Mouse (Mus musculus): ENCODE data around the gene Creg1. TPM values are rescaled to one million over a fixed set of nuclear protein-coding genes. Genes with fewer than 3 reads are reported as not detected.
A peak's percentile ranks its signal among the peaks of the same experiment; 100 is the strongest.

Gene Creg1
- polyA plus RNA-seq, 1 experiment from 2014 or later, result 334 TPM

GRCm38 (mm10) chr1:165768894-165769512 is 5.5 kb downstream of the Creg1 start:
- Histone ChIP-seq H3K4me2 (peak overlapping the region; percentile 87), H3K27me3 (no peaks in the 10 kb centered on the region), H3K4me3 (replicated peaks) (peak overlapping the region; percentile 88), H3K9me3 (replicated peaks) (no peaks in the 10 kb centered on the region), H3K36me3 (replicated peaks) (peaks cover 57% of the 10 kb centered on the region), H3K4me1 (replicated peaks) (peaks cover 85% of the 10 kb centered on the region), H3K9ac (peak overlapping the region; percentile 52), H3K27ac (replicated peaks) (peak overlapping the region; percentile 98)
- WGBS (ENCODE audit: insufficient replicate concordance), result 17% methylated on average over 9 of the region's 9 CpGs
- peak; percentile 41 for ATAC-seq (ENCODE audit: insufficient read depth)

- Histone ChIP-seq H3K4me1 (replicated peaks) (peaks cover 77% of the 10 kb centered on the region), H3K4me3 (replicated peaks) (peak overlapping the region; percentile 88), H3K36me3 (replicated peaks) (peaks cover 64% of the 10 kb centered on the region), H3K9me3 (replicated peaks) (no peaks in the 10 kb centered on the region), H3K4me2 (peak overlapping the region; percentile 87), H3K27ac (replicated peaks) (peak overlapping the region; percentile 98), H3K27me3 (no peaks in the 10 kb centered on the region), H3K9ac (peak overlapping the region; percentile 45; the same call in 1 of the 2 replicates)
- ATAC-seq (ENCODE audit: insufficient read depth), result no peak
- 37% methylated on average over 10 of the region's 10 CpGs for WGBS (ENCODE audit: insufficient replicate concordance)
Measured at GRCm38 (mm10) chr1:165770181-165770759, 6.7 kb downstream of the Creg1 start.

- ATAC-seq (ENCODE audit: insufficient read depth), result peak; percentile 74
- peak overlapping the region; percentile 88 for H3K4me3 ChIP-seq (replicated peaks)
- 0 out of 2 replicates have a peak, but pooled peaks cover under 1% of the 10 kb centered on the region for H3K27me3 ChIP-seq
- H3K9ac ChIP-seq, result no peak overlapping the region
- peaks cover 67% of the 10 kb centered on the region for H3K4me1 ChIP-seq (replicated peaks)
- H3K36me3 ChIP-seq (replicated peaks), result peaks cover 65% of the 10 kb centered on the region
- peak overlapping the region; percentile 98 for H3K27ac ChIP-seq (replicated peaks)
- no peaks in the 10 kb centered on the region for H3K9me3 ChIP-seq (replicated peaks)
- WGBS (ENCODE audit: insufficient replicate concordance), result under 1% methylated on average over 12 of the region's 12 CpGs
- peak overlapping the region; percentile 87 for H3K4me2 ChIP-seq
Measured at GRCm38 (mm10) chr1:165771491-165771897, 7.9 kb downstream of the Creg1 start.

GRCm38 (mm10) chr1:165771998-165772397 is 8.5 kb downstream of the Creg1 start:
- peaks cover 65% of the 10 kb centered on the region for H3K36me3 ChIP-seq (replicated peaks)
- H3K9ac ChIP-seq, result no peak overlapping the region
- ATAC-seq (ENCODE audit: insufficient read depth), result no peak
- peaks cover 4% of the 10 kb centered on the region; the same call in 1 of the 2 replicates for H3K27me3 ChIP-seq
- peak overlapping the region; percentile 87 for H3K4me2 ChIP-seq
- H3K4me3 ChIP-seq (replicated peaks), result peak overlapping the region; percentile 88
- H3K9me3 ChIP-seq (replicated peaks), result no peaks in the 10 kb centered on the region
- peaks cover 65% of the 10 kb centered on the region for H3K4me1 ChIP-seq (replicated peaks)
- 46% methylated on average over 9 of the region's 9 CpGs for WGBS (ENCODE audit: insufficient replicate concordance)
- peak overlapping the region; percentile 98; the same call in 1 of the 2 replicates for H3K27ac ChIP-seq (replicated peaks)

- Histone ChIP-seq H3K4me2 (peak overlapping the region; percentile 42), H3K36me3 (replicated peaks) (peaks cover 52% of the 10 kb centered on the region), H3K4me1 (replicated peaks) (peaks cover 39% of the 10 kb centered on the region), H3K9ac (no peak overlapping the region), H3K27me3 (peaks cover 5% of the 10 kb centered on the region), H3K9me3 (replicated peaks) (no peaks in the 10 kb centered on the region), H3K4me3 (replicated peaks) (no peak overlapping the region), H3K27ac (replicated peaks) (no peak overlapping the region)
- ATAC-seq (ENCODE audit: insufficient read depth), result no peak
- WGBS (ENCODE audit: insufficient replicate concordance), result 45% methylated on average over 19 of the region's 19 CpGs
Measured at GRCm38 (mm10) chr1:165775518-165776294, 12.2 kb downstream of the Creg1 start.

- WGBS (ENCODE audit: insufficient replicate concordance), result 2% methylated on average over 13 of the region's 13 CpGs
- ATAC-seq (ENCODE audit: insufficient read depth), result peak; percentile 59
- Histone ChIP-seq H3K9ac (peak overlapping the region; percentile 52; the same call in 1 of the 2 replicates), H3K9me3 (replicated peaks) (no peaks in the 10 kb centered on the region), H3K36me3 (replicated peaks) (peaks cover 8% of the 10 kb centered on the region), H3K4me3 (replicated peaks) (peak overlapping the region; percentile 54), H3K27ac (replicated peaks) (no peak overlapping the region), H3K4me1 (replicated peaks) (peaks cover 21% of the 10 kb centered on the region), H3K4me2 (peak overlapping the region; percentile 78), H3K27me3 (peaks cover 20% of the 10 kb centered on the region)
Measured at GRCm38 (mm10) chr1:165779954-165780585, 16.5 kb downstream of the Creg1 start.

GRCm38 (mm10) chr1:165780586-165781111 is 17.1 kb downstream of the Creg1 start:
- WGBS (ENCODE audit: insufficient replicate concordance), result 9% methylated on average over 20 of the region's 20 CpGs
- peak overlapping the region; percentile 54 for H3K4me3 ChIP-seq (replicated peaks)
- peaks cover 3% of the 10 kb centered on the region; the same call in 1 of the 2 replicates for H3K36me3 ChIP-seq (replicated peaks)
- H3K27me3 ChIP-seq, result peaks cover 20% of the 10 kb centered on the region
- no peaks in the 10 kb centered on the region for H3K9me3 ChIP-seq (replicated peaks)
- H3K4me2 ChIP-seq, result peak overlapping the region; percentile 78
- H3K9ac ChIP-seq, result peak overlapping the region; percentile 52; the same call in 1 of the 2 replicates
- peak; percentile 55 for ATAC-seq (ENCODE audit: insufficient read depth)
- peaks cover 18% of the 10 kb centered on the region for H3K4me1 ChIP-seq (replicated peaks)
- no peak overlapping the region for H3K27ac ChIP-seq (replicated peaks)

- no peaks in the 10 kb centered on the region for H3K36me3 ChIP-seq (replicated peaks)
- 44% methylated on average over 9 of the region's 9 CpGs for WGBS (ENCODE audit: insufficient replicate concordance)
- H3K4me3 ChIP-seq (replicated peaks), result no peak overlapping the region
- H3K4me1 ChIP-seq (replicated peaks), result peaks cover 18% of the 10 kb centered on the region
- peaks cover 20% of the 10 kb centered on the region for H3K27me3 ChIP-seq
- H3K27ac ChIP-seq (replicated peaks), result no peak overlapping the region
- no peaks in the 10 kb centered on the region for H3K9me3 ChIP-seq (replicated peaks)
- H3K4me2 ChIP-seq, result 0 out of 2 replicates have a peak overlapping the region, but pooled peaks have one; percentile 78
- H3K9ac ChIP-seq, result no peak overlapping the region
- no peak for ATAC-seq (ENCODE audit: insufficient read depth)
Measured at GRCm38 (mm10) chr1:165781426-165781825, 17.9 kb downstream of the Creg1 start.

GRCm38 (mm10) chr1:165781911-165782310 is 18.4 kb downstream of the Creg1 start:
- 67% methylated on average over 12 of the region's 12 CpGs for WGBS (ENCODE audit: insufficient replicate concordance)
- no peak for ATAC-seq (ENCODE audit: insufficient read depth)
- H3K36me3 ChIP-seq (replicated peaks), result no peaks in the 10 kb centered on the region
- H3K27me3 ChIP-seq, result peaks cover 16% of the 10 kb centered on the region
- H3K4me3 ChIP-seq (replicated peaks), result no peak overlapping the region
- H3K4me2 ChIP-seq, result no peak overlapping the region
- H3K4me1 ChIP-seq (replicated peaks), result peaks cover 15% of the 10 kb centered on the region
- H3K27ac ChIP-seq (replicated peaks), result no peak overlapping the region
- no peak overlapping the region for H3K9ac ChIP-seq
- H3K9me3 ChIP-seq (replicated peaks), result no peaks in the 10 kb centered on the region

GRCm38 (mm10) chr1:165786296-165786695 is 22.8 kb downstream of the Creg1 start:
- H3K4me1 ChIP-seq (replicated peaks), result no peaks in the 10 kb centered on the region
- H3K4me3 ChIP-seq (replicated peaks), result no peak overlapping the region
- H3K27me3 ChIP-seq, result peaks cover 9% of the 10 kb centered on the region; the same call in 1 of the 2 replicates
- 63% methylated on average over 11 of the region's 11 CpGs for WGBS (ENCODE audit: insufficient replicate concordance)
- no peaks in the 10 kb centered on the region for H3K9me3 ChIP-seq (replicated peaks)
- no peak for ATAC-seq (ENCODE audit: insufficient read depth)
- no peak overlapping the region for H3K4me2 ChIP-seq
- H3K9ac ChIP-seq, result no peak overlapping the region
- no peaks in the 10 kb centered on the region for H3K36me3 ChIP-seq (replicated peaks)
- H3K27ac ChIP-seq (replicated peaks), result no peak overlapping the region

All from liver, embryonic 15.5 days (tissue).